Mouse (Mus musculus): Measurements from ENCODE around the gene Hist1h2bc. TPM values are rescaled to one million over a fixed set of nuclear protein-coding genes. Genes with fewer than 3 reads are reported as not detected.
A peak's percentile ranks its signal among the peaks of the same experiment; 100 is the strongest.

Hist1h2bc gene
- polyA plus RNA-seq, 1 experiment from 2014 or later: 60.8 TPM

- H3K36me3 ChIP-seq: no peaks in the 10 kb centered on the region
- H3K4me2 ChIP-seq: no peak overlapping the region
- H3K9me3 ChIP-seq: no peaks in the 10 kb centered on the region
- no peak overlapping the region for H3K27ac ChIP-seq
- peaks cover 7% of the 10 kb centered on the region for H3K4me1 ChIP-seq
- H3K27me3 ChIP-seq: no peaks in the 10 kb centered on the region
- 95% methylated on average over 2 of the region's 2 CpGs for WGBS
- no peak overlapping the region for H3K9ac ChIP-seq
- no peak overlapping the region for H3K4me3 ChIP-seq
- no peak for ATAC-seq (ENCODE audit: borderline replicate concordance, extremely low read depth, low FRiP score, low TSS enrichment)
Measured at GRCm38 (mm10) chr13:23688956-23689355, 5.0 kb downstream of the Hist1h2bc start.

GRCm38 (mm10) chr13:23689459-23689858, 5.5 kb downstream of the Hist1h2bc start:
- no peak for ATAC-seq (ENCODE audit: borderline replicate concordance, extremely low read depth, low FRiP score, low TSS enrichment)
- no peak overlapping the region for H3K4me3 ChIP-seq
- peaks cover 7% of the 10 kb centered on the region for H3K4me1 ChIP-seq
- H3K36me3 ChIP-seq: no peaks in the 10 kb centered on the region
- H3K27ac ChIP-seq: no peak overlapping the region
- H3K27me3 ChIP-seq: no peaks in the 10 kb centered on the region
- H3K4me2 ChIP-seq: no peak overlapping the region
- 57% methylated on average over 2 of the region's 2 CpGs for WGBS
- H3K9me3 ChIP-seq: no peaks in the 10 kb centered on the region
- no peak overlapping the region for H3K9ac ChIP-seq

GRCm38 (mm10) chr13:23693856-23694440, 9.9 kb downstream of the Hist1h2bc start:
- no peak overlapping the region for H3K9ac ChIP-seq
- H3K4me3 ChIP-seq: no peak overlapping the region
- H3K9me3 ChIP-seq: no peaks in the 10 kb centered on the region
- peaks cover 17% of the 10 kb centered on the region for H3K4me1 ChIP-seq
- no peaks in the 10 kb centered on the region for H3K36me3 ChIP-seq
- ATAC-seq (ENCODE audit: borderline replicate concordance, extremely low read depth, low FRiP score, low TSS enrichment): no peak
- H3K4me2 ChIP-seq: no peak overlapping the region
- 66% methylated on average over 6 of the region's 6 CpGs for WGBS
- no peak overlapping the region for H3K27ac ChIP-seq
- no peaks in the 10 kb centered on the region for H3K27me3 ChIP-seq

- Histone ChIP-seq H3K9ac (no peak overlapping the region), H3K4me1 (peaks cover 21% of the 10 kb centered on the region), H3K4me3 (no peak overlapping the region), H3K36me3 (no peaks in the 10 kb centered on the region), H3K9me3 (no peaks in the 10 kb centered on the region), H3K27me3 (no peaks in the 10 kb centered on the region), H3K27ac (no peak overlapping the region), H3K4me2 (no peak overlapping the region)
- WGBS: 89% methylated on average over 9 of the region's 9 CpGs
- no peak for ATAC-seq (ENCODE audit: borderline replicate concordance, extremely low read depth, low FRiP score, low TSS enrichment)
Measured at GRCm38 (mm10) chr13:23694956-23695355, 11.0 kb downstream of the Hist1h2bc start.

- WGBS: 46% methylated on average over 13 of the region's 13 CpGs
- Histone ChIP-seq H3K9me3 (no peaks in the 10 kb centered on the region), H3K4me1 (peaks cover 21% of the 10 kb centered on the region), H3K27me3 (no peaks in the 10 kb centered on the region), H3K36me3 (no peaks in the 10 kb centered on the region), H3K4me2 (peak within 1 kb of the TSS; percentile 25), H3K27ac (peak within 1 kb of the TSS; percentile 50), H3K4me3 (no peak within 1 kb of the TSS), H3K9ac (no peak within 1 kb of the TSS)
- ATAC-seq (ENCODE audit: borderline replicate concordance, extremely low read depth, low FRiP score, low TSS enrichment): no peak
Measured at GRCm38 (mm10) chr13:23695514-23695913, 11.5 kb downstream of the Hist1h2bc start, which contains the start of gene Hist1h1t. Gene Hist1h1t, plus strand, starts transcription at chr13:23695814.

GRCm38 (mm10) chr13:23696061-23696474, 12.1 kb downstream of the Hist1h2bc start:
- Histone ChIP-seq H3K4me1 (peaks cover 25% of the 10 kb centered on the region), H3K27me3 (no peaks in the 10 kb centered on the region), H3K9me3 (no peaks in the 10 kb centered on the region), H3K27ac (peak overlapping the region; percentile 50), H3K4me3 (no peak overlapping the region), H3K4me2 (peak overlapping the region; percentile 25), H3K9ac (no peak overlapping the region), H3K36me3 (no peaks in the 10 kb centered on the region)
- no peak for ATAC-seq (ENCODE audit: borderline replicate concordance, extremely low read depth, low FRiP score, low TSS enrichment)
- 54% methylated on average over 15 of the region's 15 CpGs for WGBS

GRCm38 (mm10) chr13:23697491-23698299, 13.7 kb downstream of the Hist1h2bc start:
- Histone ChIP-seq H3K9me3 (no peaks in the 10 kb centered on the region), H3K36me3 (no peaks in the 10 kb centered on the region), H3K4me2 (peak overlapping the region; percentile 55), H3K27me3 (no peaks in the 10 kb centered on the region), H3K4me1 (peaks cover 26% of the 10 kb centered on the region), H3K27ac (peak overlapping the region; percentile 94), H3K4me3 (peak overlapping the region; percentile 41), H3K9ac (peak overlapping the region; percentile 51)
- peak; percentile 43; the same call in 1 of the 2 replicates for ATAC-seq (ENCODE audit: borderline replicate concordance, extremely low read depth, low FRiP score, low TSS enrichment)
- under 1% methylated on average over 28 of the region's 32 CpGs for WGBS

- Histone ChIP-seq H3K4me2 (peak within 1 kb of the TSS; percentile 55), H3K27ac (peak within 1 kb of the TSS; percentile 94), H3K9ac (peak within 1 kb of the TSS; percentile 51), H3K9me3 (no peaks in the 10 kb centered on the region), H3K36me3 (no peaks in the 10 kb centered on the region), H3K4me3 (peak within 1 kb of the TSS; percentile 41), H3K27me3 (no peaks in the 10 kb centered on the region), H3K4me1 (peaks cover 26% of the 10 kb centered on the region)
- 0% methylated on average over 20 of the region's 22 CpGs for WGBS
- peak; percentile 96 for ATAC-seq (ENCODE audit: borderline replicate concordance, extremely low read depth, low FRiP score, low TSS enrichment)
Measured at GRCm38 (mm10) chr13:23698300-23698693, 14.3 kb downstream of the Hist1h2bc start, which contains the start of gene Hist1h4c. Gene Hist1h4c, minus strand, starts transcription at chr13:23698454.

GRCm38 (mm10) chr13:23698996-23699395, 15.0 kb downstream of the Hist1h2bc start:
- peak overlapping the region; percentile 90 for H3K27ac ChIP-seq
- ATAC-seq (ENCODE audit: borderline replicate concordance, extremely low read depth, low FRiP score, low TSS enrichment): no peak
- WGBS: 63% methylated on average over 6 of the region's 6 CpGs
- H3K4me3 ChIP-seq: 0 out of 2 replicates have a peak overlapping the region, but pooled peaks have one; percentile 5
- no peaks in the 10 kb centered on the region for H3K36me3 ChIP-seq
- H3K27me3 ChIP-seq: no peaks in the 10 kb centered on the region
- H3K9me3 ChIP-seq: no peaks in the 10 kb centered on the region
- H3K4me2 ChIP-seq: peak overlapping the region; percentile 46
- peak overlapping the region; percentile 32; the same call in 1 of the 2 replicates for H3K9ac ChIP-seq
- H3K4me1 ChIP-seq: peaks cover 26% of the 10 kb centered on the region

- Histone ChIP-seq H3K36me3 (no peaks in the 10 kb centered on the region), H3K4me1 (peaks cover 26% of the 10 kb centered on the region), H3K27me3 (no peaks in the 10 kb centered on the region), H3K4me3 (no peak overlapping the region), H3K4me2 (no peak overlapping the region), H3K27ac (no peak overlapping the region), H3K9ac (no peak overlapping the region), H3K9me3 (no peaks in the 10 kb centered on the region)
- 68% methylated on average over 3 of the region's 3 CpGs for WGBS
- no peak for ATAC-seq (ENCODE audit: borderline replicate concordance, extremely low read depth, low FRiP score, low TSS enrichment)
Measured at GRCm38 (mm10) chr13:23699767-23700166, 15.8 kb downstream of the Hist1h2bc start.

GRCm38 (mm10) chr13:23700786-23701520, 17.0 kb downstream of the Hist1h2bc start:
- no peak overlapping the region for H3K9ac ChIP-seq
- H3K27me3 ChIP-seq: no peaks in the 10 kb centered on the region
- ATAC-seq (ENCODE audit: borderline replicate concordance, extremely low read depth, low FRiP score, low TSS enrichment): peak; percentile 29; the same call in 1 of the 2 replicates
- no peak overlapping the region for H3K27ac ChIP-seq
- peaks cover 20% of the 10 kb centered on the region for H3K4me1 ChIP-seq
- H3K4me3 ChIP-seq: no peak overlapping the region
- H3K9me3 ChIP-seq: no peaks in the 10 kb centered on the region
- no peaks in the 10 kb centered on the region for H3K36me3 ChIP-seq
- no peak overlapping the region for H3K4me2 ChIP-seq
- WGBS: 21% methylated on average over 8 of the region's 8 CpGs
